In genomic region chr9:64926201-64926991, GRCm38 (mm10) we compare ENCODE assay signal across 8 mouse cellular contexts. TPM values are rescaled to one million over a fixed set of nuclear protein-coding genes. Genes with fewer than 3 reads are reported as not detected.
DNase-seq lines count a peak whose midpoint lies in the region; ATAC-seq lines count a peak whose summit lies in the region.
"Had no signal": no experiment of that assay in that cellular context is flagged by ENCODE, and none has a peak within 500 bp of the region (broad histone marks: within the 10 kb centered on the region; RNA-seq: fewer than 3 reads in every experiment).

No protein-coding gene starts in this region.

- 43% methylated on average over 8 of the region's 8 CpGs for WGBS in heart, embryonic 14.5 days

- H3K9me3 ChIP-seq in heart, embryonic 14.5 days (ENCODE audit: control insufficient read depth, low read length) = no peaks in the 10 kb centered on the region

- no peaks in the 10 kb centered on the region for H3K27me3 ChIP-seq in heart, embryonic 14.5 days (ENCODE audit: control insufficient read depth, insufficient read depth, low read length)

- ATAC-seq in heart, embryonic 14.5 days (ENCODE audit: insufficient number of reproducible peaks, insufficient read depth, low FRiP score, low read depth) = peak; percentile 82

- H3K4me3 ChIP-seq in heart, embryonic 14.5 days (ENCODE audit: control insufficient read depth in 1 of 2, insufficient read depth in 1 of 2, low read depth in 1 of 2, low read length in 2 of 2) = no peak overlapping the region

- peak overlapping the region; percentile 58 to 89 for H3K27ac ChIP-seq in heart, embryonic 14.5 days (replicated peaks in 1 of 2; ENCODE audit: control insufficient read depth in 1 of 2, insufficient read depth in 1 of 2, low read depth in 2 of 2, low read length in 2 of 2)

- peak; percentile 60 for DNase-seq in urinary bladder, postnatal 14 days (ENCODE audit: low spot score)
- no peak for DNase-seq in urinary bladder, adult 2 months (ENCODE audit: low spot score)
- DNase-seq in cerebellum, postnatal 10 days = peak; percentile 87 to 88
- peak; percentile 81 to 85 for DNase-seq in left cerebral cortex, postnatal 10 days (ENCODE audit: extremely low spot score in 1 of 2, low spot score in 2 of 2)
- peak; percentile 70 for DNase-seq in right cerebral cortex, postnatal 4 days
- DNase-seq in kidney, postnatal 10 days = no peak

- peaks cover 19 to 24% of the 10 kb centered on the region in 2 experiments for H3K4me1 ChIP-seq in heart, embryonic 14.5 days (ENCODE audit: control insufficient read depth in 2 of 2, insufficient read depth in 2 of 2, low read length in 2 of 2)

- intact Hi-C loops in left cerebral cortex, postnatal 10 days (cut with DNase I) = no loop called here

- no peak overlapping the region for H3K9ac ChIP-seq in heart, embryonic 14.5 days (ENCODE audit: low read length)

- peak overlapping the region; percentile 15; the same call in 1 of the 2 replicates for H3K4me2 ChIP-seq in heart, embryonic 14.5 days (ENCODE audit: low read length)

- 0 out of 2 replicates have a peak, but pooled peaks cover 1% of the 10 kb centered on the region for H3K36me3 ChIP-seq in heart, embryonic 14.5 days (ENCODE audit: control insufficient read depth, insufficient read depth, low read length)

RNA-seq across cellular contexts. Expression of gene Slc24a1, which starts 25.0 kb away (rescaled TPM):
- polyA plus RNA-seq in urinary bladder, adult 2 months (2012; rRNA removed) = 0.04 TPM in 1 of 2 replicates, not detected in the other
- 0.05 TPM in 2 replicates for polyA plus RNA-seq in heart, embryonic 14.5 days (2014; fragmentation: Nextera tagmentation; extraction: Ambion mirVana)
- under 1 TPM in 1 of 2 experiments, not detected in 1; 0.21 TPM for total RNA-seq in left cerebral cortex, postnatal 10 days (2021)
- polyA plus RNA-seq: embryonic facial prominence, embryonic 11.5 days had no signal

RNA-seq across cellular contexts. Expression of gene Ints14, which starts 34.3 kb away (rescaled TPM):
- 24.3 and 25.1 TPM in 2 replicates for polyA plus RNA-seq in urinary bladder, adult 2 months (2012; rRNA removed)
- 39.0 and 41.1 TPM in 2 replicates for polyA plus RNA-seq in heart, embryonic 14.5 days (2014; fragmentation: Nextera tagmentation; extraction: Ambion mirVana)
- total RNA-seq in left cerebral cortex, postnatal 10 days (2021) = 10 to 100 TPM; 19.7 to 22.0 TPM

Comparison
In these comparisons a context has a peak if more than half of its experiments do, and no peak if none do; other contexts are left out.
1. DNase-seq: peak in urinary bladder, postnatal 14 days (single experiment), cerebellum, postnatal 10 days (2 of 2), left cerebral cortex, postnatal 10 days (2 of 2) and right cerebral cortex, postnatal 4 days (single experiment); none in urinary bladder, adult 2 months (single experiment) and kidney, postnatal 10 days (single experiment).